Mouse (Mus musculus) fat pad, adult 2 months (tissue): ENCODE measurements around the gene Pomgnt2.
"Not testable (repeated sequence)": the region's sequence is repeated elsewhere in the genome, so short reads cannot be mapped to it uniquely, and the experiment has no call there.

ENCODE experiments used
- DNase-seq: peaks from one replicate; pipeline ENCODE4 v3.0.0-alpha.2; 2011; ENCODE audit warnings: low read depth, low spot score; ENCODE audit errors: extremely low read depth

Gene Pomgnt2

DNA sequence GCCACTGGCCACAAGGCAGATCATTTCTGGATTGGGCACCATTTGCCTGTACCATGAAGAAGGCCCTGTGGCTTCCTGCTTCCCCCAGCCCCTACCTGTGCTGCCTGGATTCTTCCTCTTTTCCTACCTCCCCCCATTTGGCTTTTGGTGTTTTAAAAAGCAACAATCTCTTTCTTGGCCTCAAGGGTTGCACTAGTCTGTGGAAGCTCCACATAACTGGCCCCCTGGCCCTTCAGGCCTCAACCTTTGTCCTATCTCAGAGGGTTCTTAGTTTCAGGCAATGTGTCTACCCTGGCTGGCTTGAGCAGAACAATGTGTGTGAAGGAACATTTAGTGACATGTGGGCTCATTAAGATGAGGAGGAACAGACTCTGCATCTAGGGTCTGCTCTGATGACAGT lies at the start of gene Pomgnt2:
Pomgnt2 (minus strand) TSS at position 101 of the 400 bp plus-strand sequence.
- DNase-seq, result no peak

DNA sequence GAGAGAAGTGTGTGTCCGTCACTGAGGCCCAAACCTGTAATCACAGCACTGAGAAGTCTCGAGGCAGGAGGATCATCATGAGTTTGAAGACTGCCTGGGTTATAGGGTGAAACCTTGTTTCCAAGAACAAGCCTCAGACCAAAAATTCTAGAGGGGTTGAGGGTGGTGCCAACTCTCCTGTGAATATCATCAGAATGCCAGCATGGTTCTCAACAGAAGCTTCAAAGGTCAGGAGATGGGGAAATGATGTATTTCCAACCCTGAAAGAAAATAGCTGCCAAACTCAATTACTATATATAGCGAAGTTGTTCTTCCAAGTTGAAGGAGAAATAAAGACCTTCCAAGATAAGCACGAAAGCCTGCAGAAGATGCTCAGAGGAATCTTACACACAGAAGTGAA lies 42.9 kb upstream of the Pomgnt2 start:
- DNase-seq, result no peak

DNA sequence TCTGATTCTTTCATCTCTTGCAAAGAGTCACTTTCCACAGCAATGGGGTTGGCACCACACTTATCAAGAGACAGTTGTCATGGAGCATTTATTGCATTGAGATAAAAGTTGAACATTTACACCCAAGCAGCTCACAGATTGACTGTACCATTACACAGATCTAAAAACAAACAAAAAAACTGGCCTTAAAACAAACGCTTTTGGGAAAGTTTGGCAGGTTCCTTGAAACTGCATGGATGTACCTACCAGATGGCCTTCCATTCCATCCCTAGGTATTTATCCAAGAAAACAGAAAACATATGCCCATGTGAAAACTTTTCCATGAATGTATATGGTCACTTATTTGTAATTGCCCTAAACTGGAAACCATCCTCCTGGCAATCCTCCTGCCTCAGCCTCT lies 41.7 kb upstream of the Pomgnt2 start:
- DNase-seq, result no peak

DNA sequence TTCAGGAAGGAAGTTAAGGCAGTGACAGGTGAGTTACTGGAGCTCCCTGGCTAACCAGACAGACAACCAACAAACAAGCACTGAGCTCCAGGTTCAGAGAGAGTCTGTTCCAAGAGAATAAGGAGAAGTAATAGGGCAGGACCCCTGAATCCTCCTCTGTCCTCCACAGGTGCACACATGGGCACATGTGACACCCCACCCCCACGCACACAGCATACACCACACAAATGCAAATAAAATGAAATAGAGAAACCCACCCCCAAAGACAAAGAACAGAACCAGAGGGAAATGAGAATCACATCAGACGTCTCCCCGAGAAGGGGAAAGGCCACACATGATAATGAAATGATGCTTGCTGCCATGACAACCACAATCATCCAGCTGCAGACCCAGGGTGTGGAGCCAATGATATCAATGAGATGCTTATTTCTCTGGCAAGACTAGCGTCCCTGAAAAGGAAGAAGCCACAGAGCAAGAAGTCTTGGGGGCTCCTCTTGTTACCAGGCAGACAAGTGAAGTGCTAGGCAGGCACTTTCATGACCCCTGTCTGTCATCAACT lies 39.7 kb upstream of the Pomgnt2 start:
- no peak for DNase-seq

DNA sequence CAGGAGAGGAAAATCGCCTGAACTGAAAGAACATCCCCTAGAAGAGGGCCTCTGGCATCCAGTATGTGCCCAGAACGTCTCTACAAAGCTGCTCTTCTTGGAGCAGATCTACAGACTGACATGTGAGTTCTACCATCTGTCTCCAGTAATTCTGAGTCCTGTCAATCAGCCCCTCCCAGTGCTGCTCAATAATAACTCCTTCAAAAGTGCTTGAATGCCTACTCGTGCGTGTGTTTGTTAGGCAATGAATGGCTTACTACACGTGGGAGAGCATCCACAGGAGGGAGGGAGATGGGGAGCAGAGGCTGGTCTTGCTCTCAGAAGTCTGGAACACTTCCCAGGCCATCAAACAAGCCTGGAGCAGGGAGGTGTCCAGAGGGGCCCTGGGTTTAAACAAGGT lies 38.9 kb upstream of the Pomgnt2 start:
- DNase-seq, result no peak

DNA sequence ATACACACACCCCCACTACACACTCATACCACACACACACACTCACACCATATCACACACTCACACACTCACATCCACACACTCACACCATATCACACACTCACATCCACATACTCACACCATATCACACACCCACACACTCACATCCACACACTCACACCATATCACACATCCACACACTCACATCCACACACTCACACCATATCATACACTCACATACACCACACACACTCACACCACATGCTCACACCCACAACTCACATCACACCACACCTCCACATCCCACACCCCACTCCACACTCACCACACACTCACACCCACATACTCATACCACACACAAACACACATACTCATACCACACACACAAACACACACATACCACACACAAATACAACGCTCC lies 38.0 kb upstream of the Pomgnt2 start:
- no peak for DNase-seq

DNA sequence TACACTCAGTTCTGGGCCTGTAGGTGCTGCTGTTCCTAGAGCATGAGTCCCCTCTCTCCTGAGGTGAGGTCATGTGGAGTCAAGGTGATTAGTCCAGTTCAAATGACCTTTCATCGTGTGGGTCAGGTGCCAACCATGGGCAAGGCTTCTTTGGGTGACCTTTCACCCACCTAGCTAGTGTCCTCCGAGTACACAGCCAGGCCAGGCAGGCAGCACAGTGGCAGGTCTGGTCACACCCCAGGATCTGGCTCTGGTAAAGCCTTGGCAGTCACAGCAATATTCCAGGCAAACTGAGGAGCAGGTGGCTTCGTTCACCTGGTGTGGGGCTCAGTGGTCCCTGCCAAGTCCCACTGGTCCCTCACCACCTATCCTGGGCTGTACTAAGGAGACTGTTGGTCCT lies 35.2 kb upstream of the Pomgnt2 start:
- DNase-seq, result no peak

DNA sequence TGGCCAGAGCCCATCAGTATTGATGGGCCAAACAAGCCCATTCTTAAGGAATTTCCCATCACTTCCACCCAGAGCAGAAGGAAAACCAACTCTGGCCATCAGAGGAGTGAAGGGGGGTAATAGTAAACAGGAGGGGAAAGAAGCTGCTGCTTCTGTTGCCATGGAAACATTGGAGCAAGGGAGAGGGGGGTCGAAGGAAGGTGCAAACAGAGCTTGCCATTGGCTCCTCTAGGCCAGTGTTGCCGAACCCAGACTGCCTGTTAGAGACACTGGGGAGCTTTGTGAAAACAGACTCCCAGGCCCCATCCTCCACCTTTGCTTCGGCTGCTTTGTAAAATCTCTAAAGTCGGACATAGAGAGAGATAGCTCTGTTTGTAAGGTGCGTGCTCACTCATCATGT lies 33.8 kb upstream of the Pomgnt2 start:
- DNase-seq, result no peak

DNA sequence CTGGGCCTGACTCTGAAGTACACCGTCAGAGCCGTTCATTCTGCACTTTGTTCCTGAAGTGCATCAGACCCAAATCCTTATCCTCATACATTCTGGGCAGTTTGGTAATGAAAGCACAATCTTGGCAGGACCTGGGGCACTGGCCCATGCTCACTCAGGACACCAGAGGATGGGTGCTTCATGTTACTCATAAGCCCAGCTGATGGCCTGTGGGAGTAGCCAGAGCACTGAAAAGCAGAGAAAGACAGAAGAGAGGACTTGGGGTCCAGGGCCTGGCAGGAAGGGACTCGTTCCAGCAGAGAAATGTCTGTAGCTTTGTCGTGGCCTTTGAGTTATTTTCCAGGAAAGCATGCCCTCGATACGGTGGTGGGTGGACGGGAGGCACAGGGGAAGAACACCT lies 32.9 kb upstream of the Pomgnt2 start:
- DNase-seq, result no peak

DNA sequence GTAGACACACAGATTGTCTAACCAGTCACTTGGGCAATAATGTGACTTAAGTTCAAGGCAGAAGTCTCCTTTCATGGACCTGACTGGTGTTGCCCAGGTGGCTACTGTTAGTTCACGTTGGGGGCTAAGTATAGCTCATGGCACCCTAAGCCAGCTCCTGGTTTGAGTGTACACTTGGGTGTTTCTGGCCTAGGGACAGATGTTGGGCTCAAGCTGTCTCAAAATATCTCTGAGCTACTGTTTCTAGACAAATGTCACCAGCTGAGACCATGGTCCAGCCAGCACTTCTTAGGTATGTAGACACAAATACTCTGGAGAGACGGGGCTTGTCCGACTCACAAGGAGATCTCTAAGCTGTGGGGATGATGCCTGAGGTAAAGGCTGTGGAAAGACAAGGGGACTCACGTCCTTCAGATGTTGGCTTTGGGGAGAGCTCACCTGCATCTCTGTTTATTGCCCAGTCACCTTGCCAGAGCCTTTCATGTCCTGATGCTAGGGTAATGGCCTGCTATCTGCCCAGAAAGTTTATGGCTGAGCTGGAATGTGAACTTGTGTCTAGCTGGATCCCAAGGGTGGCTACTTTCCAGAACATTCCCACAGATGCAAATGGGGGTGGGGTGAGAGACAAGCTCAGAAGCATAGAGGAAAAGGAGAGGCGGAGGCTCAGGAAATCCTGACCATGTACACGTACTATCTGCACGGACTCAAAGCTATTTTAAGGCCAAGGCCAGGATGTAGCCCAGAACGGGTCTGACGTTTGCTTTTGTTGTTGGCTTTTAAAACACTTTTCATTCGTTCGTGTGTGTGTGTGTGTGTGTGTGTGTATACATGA lies 31.2 kb upstream of the Pomgnt2 start:
- no peak for DNase-seq

DNA sequence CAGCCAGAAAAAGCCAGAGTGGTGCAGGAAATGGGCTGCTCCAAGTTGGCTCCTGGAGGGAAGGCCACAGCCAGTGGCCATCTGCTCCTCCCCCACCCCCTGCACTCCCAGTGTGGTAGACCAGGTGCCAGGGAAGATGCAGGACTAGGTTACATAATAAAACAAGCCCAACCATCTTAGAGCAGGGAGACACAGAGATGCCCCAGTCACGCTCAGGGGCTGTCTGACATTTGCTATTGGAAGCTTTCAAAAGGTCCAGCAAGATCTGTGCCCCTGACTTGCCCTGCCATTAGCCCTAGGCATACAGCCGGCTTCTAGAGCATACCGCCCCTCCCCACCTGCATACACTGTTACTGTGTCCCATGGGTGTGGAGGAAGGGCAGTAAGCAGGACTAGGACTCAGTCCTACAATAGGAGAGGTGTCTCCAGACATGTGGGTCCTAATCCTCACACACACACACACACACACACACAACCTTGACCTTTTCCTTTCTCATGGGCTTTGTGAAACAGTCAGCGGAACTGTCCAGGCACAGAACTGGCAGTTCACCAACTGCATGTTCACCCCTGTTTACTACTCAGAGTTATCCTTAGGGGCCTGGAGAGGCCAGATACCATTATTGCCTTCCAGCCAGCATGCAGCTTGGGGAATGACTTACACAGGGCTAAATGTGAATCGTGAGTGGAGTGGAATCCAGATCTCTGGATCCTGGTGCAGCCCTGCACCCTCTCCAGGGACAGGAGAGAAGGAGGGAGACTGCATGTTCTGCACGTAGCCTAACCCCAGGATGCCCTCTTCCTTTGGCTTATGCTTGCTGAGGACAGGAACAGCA lies 30.4 kb upstream of the Pomgnt2 start:
- DNase-seq, result no peak

DNA sequence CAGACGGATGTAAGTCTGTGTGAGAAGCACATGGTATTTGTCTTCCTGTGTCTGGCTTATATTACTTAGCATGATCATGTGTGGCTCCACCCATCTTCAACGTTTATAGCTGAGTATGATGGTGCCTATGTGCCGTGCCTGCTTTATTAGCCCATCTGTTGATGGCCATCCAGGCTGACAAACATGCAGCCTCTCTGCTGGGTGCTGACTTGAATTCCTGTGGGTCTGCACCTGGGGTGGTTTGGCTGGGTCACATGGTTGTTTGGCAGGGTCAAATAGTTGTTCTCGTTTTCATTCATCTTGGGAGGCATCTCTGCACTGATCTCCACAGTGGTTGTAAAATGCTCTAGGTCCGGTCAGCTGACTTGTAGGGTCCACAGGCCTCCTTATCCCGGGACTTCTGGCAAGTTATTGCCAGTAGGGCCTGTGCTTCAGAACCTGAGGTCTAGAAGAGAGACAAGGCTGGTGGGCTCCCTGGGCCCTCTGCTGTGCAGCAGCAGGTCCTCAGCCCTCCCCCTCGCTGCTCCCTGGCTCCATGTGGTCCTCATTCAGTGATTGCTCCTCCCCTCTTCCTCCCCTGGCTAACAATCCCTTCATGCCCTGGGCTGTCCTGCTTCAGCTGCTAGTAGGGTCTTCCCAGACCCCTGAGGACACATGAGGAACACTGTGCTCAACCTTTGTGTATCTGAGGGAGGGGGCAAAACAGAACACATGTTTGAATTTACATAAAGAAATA lies 29.1 kb upstream of the Pomgnt2 start:
- DNase-seq, result no peak

DNA sequence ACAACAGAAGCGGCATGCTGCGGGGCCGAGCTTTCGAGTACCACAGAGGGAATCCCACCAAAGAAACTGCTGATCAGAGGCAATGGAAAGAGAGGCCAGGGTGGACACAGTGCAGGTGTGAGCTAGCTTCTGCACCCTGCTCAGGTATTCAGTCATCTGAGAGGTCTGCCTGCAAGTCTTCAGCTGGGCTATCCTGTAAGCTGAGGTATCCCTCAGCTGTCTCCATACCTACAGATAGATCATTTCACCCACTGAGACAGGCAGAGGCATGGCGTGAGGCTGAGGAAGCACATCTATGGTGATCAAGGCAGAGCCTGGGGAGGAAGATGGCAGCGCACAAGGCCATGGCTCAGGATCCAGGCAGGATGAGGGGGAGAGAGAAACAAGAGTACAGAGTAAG lies 27.5 kb upstream of the Pomgnt2 start:
- DNase-seq, result no peak

DNA sequence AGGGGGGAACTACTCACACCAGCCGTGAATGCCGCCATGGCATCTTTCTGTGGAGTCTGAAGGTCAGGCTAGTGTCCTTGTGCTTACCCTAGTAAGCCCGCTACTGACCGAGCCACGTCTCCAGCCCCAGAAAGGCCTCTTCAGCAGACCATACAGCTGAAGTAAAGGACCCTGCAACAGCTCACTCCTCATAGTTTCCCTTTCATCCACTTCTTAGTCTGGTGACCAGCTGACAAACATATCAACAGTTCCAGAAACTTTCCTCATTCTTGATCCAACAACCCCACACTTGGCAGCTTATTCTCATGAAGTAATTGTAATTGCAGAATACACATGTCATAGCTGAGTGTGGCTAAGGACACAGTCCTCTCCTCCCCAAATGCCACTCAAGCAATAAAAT lies 27.0 kb upstream of the Pomgnt2 start:
- DNase-seq, result peak; percentile 10

DNA sequence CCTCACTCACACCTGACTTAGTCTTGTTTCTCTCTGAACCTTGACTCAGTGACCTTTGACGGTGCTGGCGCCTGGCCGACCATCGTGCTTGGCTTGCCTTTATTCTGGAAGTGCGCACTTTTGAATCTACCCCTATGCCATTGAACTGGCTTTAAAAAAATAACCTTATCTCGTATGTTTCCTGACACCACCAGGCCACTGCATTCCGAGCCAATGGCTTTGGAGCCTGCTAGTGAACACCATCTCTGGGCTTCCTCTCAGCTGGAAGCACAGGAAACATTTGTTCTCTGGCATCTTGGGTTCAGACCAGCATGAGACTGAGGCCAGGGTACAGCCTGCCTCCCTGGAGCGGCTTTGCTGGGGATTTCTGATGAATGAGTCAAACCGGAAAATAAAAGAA lies 25.9 kb upstream of the Pomgnt2 start:
- DNase-seq, result no peak

DNA sequence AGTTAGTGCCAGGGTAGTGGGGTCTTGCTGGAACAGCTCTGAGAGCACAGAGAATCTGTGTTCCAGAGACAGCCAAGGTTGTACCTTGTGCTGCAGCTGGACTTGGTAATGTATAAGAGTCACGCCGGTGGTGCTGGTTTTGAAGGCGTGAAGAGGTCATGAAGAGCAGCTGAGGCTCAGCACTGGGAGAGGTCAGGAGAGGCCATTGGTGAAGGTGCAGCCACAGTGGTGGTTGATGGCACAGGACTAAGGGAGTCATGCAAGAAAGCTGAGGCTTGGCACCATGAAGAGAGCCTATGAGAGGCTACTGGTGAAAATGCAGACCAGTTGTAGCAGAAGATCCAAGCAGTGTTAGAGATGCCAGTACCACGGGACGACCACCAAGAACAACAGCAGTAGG lies 24.7 kb upstream of the Pomgnt2 start:
- no peak for DNase-seq

DNA sequence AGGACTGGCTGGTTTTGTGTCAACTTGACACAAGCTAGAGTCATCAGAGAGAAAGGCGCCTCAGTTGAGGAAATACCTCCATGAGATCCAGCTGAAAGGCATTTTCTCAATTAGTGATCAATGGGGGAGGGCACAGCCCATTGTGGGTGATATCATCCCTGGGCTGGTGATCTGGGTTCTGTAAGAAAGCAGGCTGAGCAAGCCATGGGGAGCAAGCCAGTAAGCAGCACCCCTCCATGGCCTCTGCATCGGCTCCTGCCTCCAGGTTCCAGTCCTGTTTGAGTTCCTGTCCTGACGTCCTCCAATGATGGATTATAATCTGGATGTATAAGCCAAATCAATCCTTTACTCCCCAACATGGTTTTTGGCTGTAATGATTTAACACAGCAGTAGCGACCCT lies 24.3 kb upstream of the Pomgnt2 start:
- DNase-seq, result not testable (repeated sequence)

DNA sequence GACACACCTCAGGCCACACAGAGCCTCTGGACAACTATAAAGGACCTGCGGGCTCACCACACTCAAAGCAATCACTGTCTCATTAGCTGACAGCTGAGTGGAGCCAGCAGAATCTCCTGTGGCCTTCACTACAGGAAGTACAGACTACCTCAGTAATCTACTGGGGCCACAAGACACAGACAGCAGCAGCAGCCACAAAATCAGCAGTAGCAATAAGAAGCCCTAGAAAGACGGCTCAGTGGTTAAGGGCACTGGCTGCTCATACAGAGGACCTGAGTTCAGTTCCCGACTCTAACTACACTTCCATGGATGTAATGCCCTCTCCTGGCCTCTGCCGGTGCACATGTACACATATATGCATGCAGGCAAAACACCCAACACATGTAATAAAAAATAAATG lies 23.4 kb upstream of the Pomgnt2 start:
- no peak for DNase-seq

DNA sequence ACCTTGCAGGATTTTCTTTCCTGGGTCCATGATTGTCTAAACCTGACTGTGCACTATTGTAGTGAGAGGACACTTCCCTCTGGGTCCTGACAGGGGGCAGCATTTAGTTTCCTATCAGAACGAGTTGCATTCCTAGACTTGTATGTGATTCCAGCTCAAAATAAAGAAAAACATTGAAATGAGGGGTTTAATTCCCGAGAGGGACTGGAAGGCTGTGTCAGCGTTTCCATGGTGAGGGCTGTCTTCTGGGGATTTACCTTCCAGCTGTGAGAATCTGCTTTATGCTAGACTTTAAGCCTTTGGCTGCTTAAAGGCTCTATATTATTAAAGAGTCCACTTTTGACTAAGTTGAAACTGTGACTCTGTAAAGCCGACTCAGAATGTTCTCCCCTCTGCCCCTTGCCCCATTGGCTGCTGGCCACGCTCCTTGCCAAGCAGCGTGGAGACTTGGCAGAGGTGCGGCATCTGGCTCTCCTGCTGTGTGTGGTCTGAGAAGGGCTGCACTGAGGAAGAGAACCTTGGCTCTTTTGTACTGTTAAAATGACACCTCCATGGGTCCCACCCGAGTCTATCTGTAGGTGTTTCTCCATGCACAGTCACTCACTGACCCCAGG lies 22.0 kb upstream of the Pomgnt2 start:
- no peak for DNase-seq

DNA sequence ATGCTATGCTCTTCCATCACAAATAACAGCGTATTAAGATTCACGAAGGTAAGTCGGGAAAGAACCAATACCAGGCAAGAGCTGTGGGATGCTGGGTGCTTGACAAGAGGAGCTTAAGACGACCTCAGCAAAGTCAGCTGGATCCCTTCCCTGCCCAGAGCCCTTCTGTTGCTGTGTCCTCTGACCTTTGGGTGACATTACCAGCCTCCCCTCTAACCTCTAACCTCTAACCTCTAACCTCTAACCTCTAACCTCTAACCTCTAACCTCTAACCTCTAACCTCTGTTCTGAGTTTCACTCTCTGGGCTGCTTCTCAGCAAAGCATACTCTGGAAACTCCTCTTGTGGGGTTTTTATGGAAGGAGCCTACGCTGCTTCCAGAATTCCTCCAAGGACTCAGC lies 21.2 kb upstream of the Pomgnt2 start:
- no peak for DNase-seq

DNA sequence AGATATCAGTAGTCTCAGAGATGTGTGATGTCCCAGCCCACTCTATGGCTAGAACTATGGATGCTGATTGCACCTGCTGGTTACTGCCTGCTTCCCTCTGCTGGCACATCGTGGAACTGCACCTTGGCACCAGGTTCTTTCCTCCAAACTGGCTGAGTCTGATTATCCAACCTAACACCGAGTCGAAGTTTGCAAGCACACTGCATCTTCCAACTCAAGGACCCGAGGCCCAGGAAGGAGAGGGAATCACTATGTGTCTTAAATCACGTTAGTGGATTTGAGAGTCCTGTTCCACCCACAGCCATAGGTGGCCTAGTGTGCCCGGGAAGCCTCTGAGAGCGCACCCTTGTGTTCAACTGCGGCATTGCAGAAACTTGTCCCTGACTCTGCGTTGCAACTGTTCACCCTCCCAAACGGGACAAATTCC lies 17.3 kb upstream of the Pomgnt2 start:
- DNase-seq, result no peak
